Mouse (Mus musculus) liver, adult 2 months (tissue): ENCODE data around the gene D10Jhu81e. TPM values are rescaled to one million over a fixed set of nuclear protein-coding genes. Genes with fewer than 3 reads are reported as not detected.

Experiments
- DNase-seq: peaks from one replicate; pipeline ENCODE4 v3.0.0-alpha.2; 2011; ENCODE audit warnings: low read depth, low spot score; ENCODE audit errors: extremely low read depth
- H3K27ac ChIP-seq: fragments of 200-500 bp; replicated peaks from 2 replicates; pipeline ENCODE4 v1.5.1; 2012; ENCODE audit warnings: low read depth, mild to moderate bottlenecking, control low read depth, inconsistent platforms, low read length; ENCODE audit not compliant: insufficient read depth
- H3K27me3 ChIP-seq: fragments of 200-500 bp; 2 replicates; pipeline ENCODE4 v1.6.1; 2012; ENCODE audit warnings: mild to moderate bottlenecking, moderate library complexity, low read length, inconsistent platforms; ENCODE audit not compliant: control insufficient read depth, insufficient read depth
- H3K36me3 ChIP-seq: fragments of 200-500 bp; 2 replicates; pipeline ENCODE4 v1.6.1; 2012; ENCODE audit warnings: low read length, inconsistent platforms; ENCODE audit not compliant: control insufficient read depth, insufficient read depth
- H3K4me1 ChIP-seq: fragments of 200-500 bp; 2 replicates; pipeline ENCODE4 v1.6.1; 2011; ENCODE audit warnings: low read length; ENCODE audit not compliant: control insufficient read depth, insufficient read depth
- H3K4me3 ChIP-seq: fragments of 200-500 bp; 2 replicates; pipeline ENCODE4 v1.5.1; 2011; ENCODE audit warnings: low read depth, mild to moderate bottlenecking, control low read depth, low read length, moderate library complexity; ENCODE audit not compliant: insufficient read depth
- H3K79me2 ChIP-seq: fragments of 200-500 bp; 2 replicates; pipeline ENCODE4 v1.6.1; 2012; ENCODE audit warnings: inconsistent platforms, mild to moderate bottlenecking, low read length, moderate library complexity; ENCODE audit not compliant: control insufficient read depth, insufficient read depth
- H3K9ac ChIP-seq: fragments of 200-500 bp; 2 replicates; pipeline ENCODE4 v1.6.1; 2012; ENCODE audit warnings: low read depth, mild to moderate bottlenecking, control low read depth, inconsistent platforms, low read length
- CTCF ChIP-seq: fragments of 200-500 bp; IDR thresholded peaks from 2 replicates; pipeline ENCODE4 v1.5.1; 2011; ENCODE audit warnings: low read depth, low read length, control low read depth
- POLR2A ChIP-seq: fragments of 200-500 bp; IDR thresholded peaks from 2 replicates; pipeline ENCODE4 v1.6.1; 2011; ENCODE audit warnings: low read length, control low read depth; ENCODE audit not compliant: insufficient read depth; ENCODE audit errors: extremely low read depth
- WGBS: fragments of 180-500 bp; shearing (Covaris S2); methylation state at CpG from one replicate; pipeline ENCODE4 v1.1.7; 2018; 5-methylcytosine and 5-hydroxymethylcytosine counted together
- polyA plus RNA-seq: library from polyadenylated mRNA; depleted of rRNA; stranded (reverse); fragments of >200 nt; gene quantifications from 2 replicates; pipeline ENCODE4 v1.2.3, GENCODE M21; 2012; rRNA removed
- total RNA-seq: library from RNA; depleted of rRNA; stranded (reverse); fragments of >200 nt; gene quantifications from 2 replicates; pipeline ENCODE4 v1.2.3, GENCODE M21; 2014; rRNA removed

Gene D10Jhu81e
- total and polyA plus RNA-seq, 2 experiments: 143 to 274 TPM

GRCm38 (mm10) chr10:78114521-78115092 is 55.0 kb downstream of the D10Jhu81e start:
- H3K79me2 ChIP-seq: no peaks in the 10 kb centered on the region
- H3K27me3 ChIP-seq: no peaks in the 10 kb centered on the region
- no peaks in the 10 kb centered on the region for H3K4me1 ChIP-seq
- no peaks in the 10 kb centered on the region for H3K36me3 ChIP-seq
- H3K4me3 ChIP-seq: no peak overlapping the region
- no peak overlapping the region for H3K27ac ChIP-seq
- no peak for DNase-seq
- no peak for TF ChIP-seq POLR2A
- no peak for TF ChIP-seq CTCF
- 86% methylated on average over 4 of the region's 4 CpGs for WGBS
- H3K9ac ChIP-seq: no peak overlapping the region

Other genes starting within 250 kb of the D10Jhu81e start
- 3.1 and 4.1 TPM in 2 replicates for gene Trpm2, start 199.2 kb downstream of the D10Jhu81e start, total RNA-seq
- 2.1 and 3.3 TPM in 2 replicates for gene Trpm2, start 199.2 kb downstream of the D10Jhu81e start, polyA plus RNA-seq
- gene 1810043G02Rik, start 191.3 kb downstream of the D10Jhu81e start, total RNA-seq: 5.9 and 8.0 TPM in 2 replicates
- gene 1810043G02Rik, start 191.3 kb downstream of the D10Jhu81e start, polyA plus RNA-seq: 13.2 and 13.7 TPM in 2 replicates
- 17.5 and 21.1 TPM in 2 replicates for gene Pfkl, start 159.7 kb downstream of the D10Jhu81e start, total RNA-seq
- 38.6 and 46.0 TPM in 2 replicates for gene Pfkl, start 159.7 kb downstream of the D10Jhu81e start, polyA plus RNA-seq
- gene Dnmt3l, start 127.8 kb downstream of the D10Jhu81e start, total RNA-seq: not detected in 2 replicates
- not detected in 2 replicates for gene Dnmt3l, start 127.8 kb downstream of the D10Jhu81e start, polyA plus RNA-seq
- not detected in 2 replicates for gene Aire, start 126.2 kb downstream of the D10Jhu81e start, total RNA-seq
- gene Aire, start 126.2 kb downstream of the D10Jhu81e start, polyA plus RNA-seq: not detected in 2 replicates
- gene Icosl, start 100.5 kb downstream of the D10Jhu81e start, total RNA-seq: 0.55 and 0.81 TPM in 2 replicates
- gene Icosl, start 100.5 kb downstream of the D10Jhu81e start, polyA plus RNA-seq: 0.32 and 0.95 TPM in 2 replicates
- 5.3 and 7.5 TPM in 2 replicates for gene Pwp2, start 15.4 kb upstream of the D10Jhu81e start, total RNA-seq
- gene Pwp2, start 15.4 kb upstream of the D10Jhu81e start, polyA plus RNA-seq: 7.8 and 9.3 TPM in 2 replicates
- gene Trappc10, start 74.9 kb upstream of the D10Jhu81e start, total RNA-seq: 10.3 and 11.1 TPM in 2 replicates
- gene Trappc10, start 74.9 kb upstream of the D10Jhu81e start, polyA plus RNA-seq: 16.5 and 19.8 TPM in 2 replicates
- gene Agpat3, start 182.7 kb upstream of the D10Jhu81e start, total RNA-seq: 132 and 161 TPM in 2 replicates
- 351 and 387 TPM in 2 replicates for gene Agpat3, start 182.7 kb upstream of the D10Jhu81e start, polyA plus RNA-seq
- gene Rrp1, start 243.3 kb upstream of the D10Jhu81e start, total RNA-seq: 39.8 and 41.9 TPM in 2 replicates
- gene Rrp1, start 243.3 kb upstream of the D10Jhu81e start, polyA plus RNA-seq: 30.7 and 37.6 TPM in 2 replicates